Mouse (Mus musculus) intestine, postnatal 0 days (tissue): Measurements from ENCODE around the gene Glyat. TPM values are rescaled to one million over a fixed set of nuclear protein-coding genes. Genes with fewer than 3 reads are reported as not detected.

Experiments used
- ATAC-seq: fragments of 200-750 bp; cut with Nextera tagmentation; 2 replicates; pipeline ENCODE4 v1.8.0; 2017; ENCODE audit warnings: mild to moderate bottlenecking, moderate TSS enrichment, moderate library complexity
- H3K27ac ChIP-seq: fragments of 300-500 bp; sonication (generic); 2 replicates; pipeline ENCODE4 v1.5.1; 2014; ENCODE audit warnings: mild to moderate bottlenecking, low read depth, low read length, moderate library complexity
- H3K27me3 ChIP-seq: fragments of 300-500 bp; sonication (generic); replicated peaks from 2 replicates; pipeline ENCODE4 v1.6.1; 2014; ENCODE audit warnings: low read length, mixed read lengths; ENCODE audit not compliant: control insufficient read depth, insufficient read depth
- H3K36me3 ChIP-seq: fragments of 300-500 bp; sonication (generic); 2 replicates; pipeline ENCODE4 v1.6.1; 2014; ENCODE audit warnings: mild to moderate bottlenecking, moderate library complexity; ENCODE audit not compliant: control insufficient read depth, insufficient read depth
- H3K4me1 ChIP-seq: fragments of 300-500 bp; sonication (generic); replicated peaks from 2 replicates; pipeline ENCODE4 v1.6.1; 2014; ENCODE audit warnings: antibody characterized with exemption, low read length, mixed read lengths; ENCODE audit not compliant: control insufficient read depth, insufficient read depth
- H3K4me2 ChIP-seq: fragments of 300-500 bp; sonication (generic); replicated peaks from 2 replicates; pipeline ENCODE4 v1.6.1; 2014; ENCODE audit warnings: low read depth, mild to moderate bottlenecking, moderate library complexity
- H3K4me3 ChIP-seq: fragments of 300-500 bp; sonication (generic); 2 replicates; pipeline ENCODE4 v1.5.1; 2014; ENCODE audit warnings: low read depth, low read length
- H3K9ac ChIP-seq: fragments of 300-500 bp; sonication (generic); 2 replicates; pipeline ENCODE4 v1.6.1; 2014; ENCODE audit warnings: mild to moderate bottlenecking, low read depth, low read length
- H3K9me3 ChIP-seq: fragments of 300-500 bp; sonication (generic); 2 replicates; pipeline ENCODE4 v1.6.1; 2016; ENCODE audit warnings: mixed run types; ENCODE audit not compliant: control insufficient read depth
- CTCF ChIP-seq: sonication (generic); IDR thresholded peaks from 2 replicates; pipeline ENCODE4 v1.5.1; 2016; ENCODE audit warnings: low read depth, mild to moderate bottlenecking, control low read depth, antibody characterized with exemption, moderate library complexity
- WGBS: fragments of 180-500 bp; shearing (Covaris S2); extraction: QIAGEN DNeasy Blood & Tissue Kit; methylation state at CpG from one replicate; pipeline ENCODE4 v1.1.7; 2014; 5-methylcytosine and 5-hydroxymethylcytosine counted together
- polyA plus RNA-seq: library from polyadenylated mRNA; unstranded; fragments of >200 nt; fragmentation: Nextera tagmentation; extraction: Ambion mirVana; gene quantifications from 2 replicates; pipeline ENCODE4 v1.2.1, GENCODE M21; 2015

The Glyat gene
- polyA plus RNA-seq, result 2.8 and 3.5 TPM in 2 replicates

- H3K36me3 ChIP-seq, result no peaks in the 10 kb centered on the region
- no peak within 1 kb of the TSS for H3K4me3 ChIP-seq
- no peaks in the 10 kb centered on the region for H3K4me1 ChIP-seq
- H3K9me3 ChIP-seq, result no peaks in the 10 kb centered on the region
- no peak for TF ChIP-seq CTCF
- ATAC-seq, result no peak; the same call in 1 of the 2 replicates
- WGBS, result 35% methylated on average over 4 of the region's 4 CpGs
- H3K9ac ChIP-seq, result no peak within 1 kb of the TSS
- no peak within 1 kb of the TSS; the same call in 1 of the 2 replicates for H3K4me2 ChIP-seq
- no peak within 1 kb of the TSS for H3K27ac ChIP-seq
- H3K27me3 ChIP-seq, result no peaks in the 10 kb centered on the region
Observed at GRCm38 (mm10) chr19:12633176-12633575, at the start of gene Glyat. Glyat (plus strand) TSS chr19:12633308.

- Histone ChIP-seq H3K9ac (no peak overlapping the region), H3K4me3 (no peak overlapping the region), H3K27ac (no peak overlapping the region), H3K36me3 (no peaks in the 10 kb centered on the region; the same call in 1 of the 2 replicates), H3K9me3 (no peaks in the 10 kb centered on the region), H3K4me1 (no peaks in the 10 kb centered on the region), H3K27me3 (no peaks in the 10 kb centered on the region), H3K4me2 (no peak overlapping the region)
- TF ChIP-seq CTCF, result no peak
- WGBS, result 53% methylated on average over 4 of the region's 4 CpGs
- no peak for ATAC-seq
Observed at GRCm38 (mm10) chr19:12585310-12585709, 47.8 kb upstream of the Glyat start.

GRCm38 (mm10) chr19:12591908-12592307, 41.2 kb upstream of the Glyat start:
- Histone ChIP-seq H3K36me3 (no peaks in the 10 kb centered on the region; the same call in 1 of the 2 replicates), H3K27ac (no peak overlapping the region), H3K4me1 (no peaks in the 10 kb centered on the region), H3K4me2 (no peak overlapping the region), H3K9ac (no peak overlapping the region), H3K4me3 (no peak overlapping the region), H3K9me3 (no peaks in the 10 kb centered on the region), H3K27me3 (no peaks in the 10 kb centered on the region)
- peak; percentile 93 for TF ChIP-seq CTCF
- no peak for ATAC-seq
- 0% methylated on average over 1 of the region's 1 CpGs for WGBS

GRCm38 (mm10) chr19:12595135-12595529, 38.0 kb upstream of the Glyat start:
- 49% methylated on average over 2 of the region's 2 CpGs for WGBS
- H3K9me3 ChIP-seq, result no peaks in the 10 kb centered on the region
- no peak for TF ChIP-seq CTCF
- H3K27ac ChIP-seq, result no peak overlapping the region
- H3K4me3 ChIP-seq, result no peak overlapping the region
- 0 out of 2 replicates have a peak overlapping the region, but pooled peaks have one; percentile 76 for H3K9ac ChIP-seq
- peak overlapping the region; percentile 99 for H3K4me2 ChIP-seq
- H3K4me1 ChIP-seq, result no peaks in the 10 kb centered on the region
- ATAC-seq, result no peak
- no peaks in the 10 kb centered on the region for H3K36me3 ChIP-seq
- H3K27me3 ChIP-seq, result no peaks in the 10 kb centered on the region

GRCm38 (mm10) chr19:12595530-12596289, 37.4 kb upstream of the Glyat start:
- Histone ChIP-seq H3K27ac (peak overlapping the region; percentile 91), H3K4me1 (no peaks in the 10 kb centered on the region), H3K9me3 (no peaks in the 10 kb centered on the region), H3K36me3 (no peaks in the 10 kb centered on the region), H3K27me3 (no peaks in the 10 kb centered on the region), H3K4me3 (peak overlapping the region; percentile 77), H3K4me2 (peak overlapping the region; percentile 99), H3K9ac (peak overlapping the region; percentile 76)
- 0% methylated on average over 49 of the region's 49 CpGs for WGBS
- TF ChIP-seq CTCF, result peak; percentile 85
- peak; percentile 96 for ATAC-seq

GRCm38 (mm10) chr19:12596290-12597072, 36.6 kb upstream of the Glyat start:
- ATAC-seq, result peak; percentile 28
- Histone ChIP-seq H3K9me3 (no peaks in the 10 kb centered on the region), H3K36me3 (no peaks in the 10 kb centered on the region), H3K27me3 (no peaks in the 10 kb centered on the region), H3K27ac (peak overlapping the region; percentile 91), H3K4me3 (peak overlapping the region; percentile 77), H3K4me2 (peak overlapping the region; percentile 99), H3K4me1 (no peaks in the 10 kb centered on the region), H3K9ac (peak overlapping the region; percentile 76)
- WGBS, result 14% methylated on average over 23 of the region's 23 CpGs
- no peak for TF ChIP-seq CTCF
